Mouse (Mus musculus) C2C12 (cell line): ENCODE measurements around the gene Rrp15. TPM values are rescaled to one million over a fixed set of nuclear protein-coding genes. Genes with fewer than 3 reads are reported as not detected.

Source experiments
- H3K27me3 ChIP-seq: one replicate; pipeline ENCODE4 v1.6.1; 2011; ENCODE audit not compliant: control insufficient read depth, insufficient read depth, insufficient read length
- H3K36me3 ChIP-seq: one replicate; pipeline ENCODE4 v1.6.1; 2011; ENCODE audit not compliant: control insufficient read depth, insufficient read depth
- H3K4me3 ChIP-seq: one replicate; pipeline ENCODE4 v1.5.1; 2011; ENCODE audit warnings: mild to moderate bottlenecking, control low read depth; ENCODE audit not compliant: poor library complexity, insufficient read depth, severe bottlenecking
- H3K79me2 ChIP-seq: one replicate; pipeline ENCODE4 v1.6.1; 2011; ENCODE audit not compliant: control insufficient read depth, insufficient read depth
- H3K79me3 ChIP-seq: one replicate; pipeline ENCODE4 v1.6.1; 2011; ENCODE audit warnings: low read depth, control low read depth
- H3ac ChIP-seq: one replicate; pipeline ENCODE3; 2011; ENCODE audit warnings: low read depth; ENCODE audit not compliant: control insufficient read depth, insufficient read length
- CEBPB ChIP-seq: IDR thresholded peaks from one replicate; pipeline ENCODE4 v1.6.1; 2011; ENCODE audit warnings: low read depth, mild to moderate bottlenecking, control low read depth, moderate library complexity
- CTCF ChIP-seq: IDR thresholded peaks from one replicate; pipeline ENCODE4 v1.5.1; 2011; ENCODE audit not compliant: control insufficient read depth, insufficient read depth, insufficient read length
- FOSL1 ChIP-seq: IDR thresholded peaks from one replicate; pipeline ENCODE4 v1.8.0; 2011; ENCODE audit warnings: mild to moderate bottlenecking, low read length; ENCODE audit not compliant: poor library complexity, insufficient read depth, severe bottlenecking
- MAX ChIP-seq: IDR thresholded peaks from one replicate; pipeline ENCODE4 v1.6.1; 2011; ENCODE audit warnings: mild to moderate bottlenecking, control low read depth
- MYOD1 ChIP-seq: IDR thresholded peaks from one replicate; pipeline ENCODE4 v1.6.1; 2011; ENCODE audit warnings: low read depth; ENCODE audit not compliant: control insufficient read depth, insufficient read length
- MYOG ChIP-seq: IDR thresholded peaks from one replicate; pipeline ENCODE4 v1.6.1; 2011; ENCODE audit not compliant: control insufficient read depth, insufficient read length; ENCODE audit errors: extremely low read depth
- USF1 ChIP-seq: IDR thresholded peaks from one replicate; pipeline ENCODE4 v1.6.1; 2011; ENCODE audit warnings: low read depth, mild to moderate bottlenecking, control low read depth, moderate library complexity
- polyA plus RNA-seq: library from polyadenylated mRNA; unstranded; fragments of >200 nt; fragmentation: generic; extraction: Trizol; gene quantifications from one replicate; pipeline ENCODE4 v1.2.1, GENCODE M21; 2012; ENCODE audit warnings: missing spikeins

The Rrp15 gene
- polyA plus RNA-seq, 1 experiment = 31.0 TPM

DNA sequence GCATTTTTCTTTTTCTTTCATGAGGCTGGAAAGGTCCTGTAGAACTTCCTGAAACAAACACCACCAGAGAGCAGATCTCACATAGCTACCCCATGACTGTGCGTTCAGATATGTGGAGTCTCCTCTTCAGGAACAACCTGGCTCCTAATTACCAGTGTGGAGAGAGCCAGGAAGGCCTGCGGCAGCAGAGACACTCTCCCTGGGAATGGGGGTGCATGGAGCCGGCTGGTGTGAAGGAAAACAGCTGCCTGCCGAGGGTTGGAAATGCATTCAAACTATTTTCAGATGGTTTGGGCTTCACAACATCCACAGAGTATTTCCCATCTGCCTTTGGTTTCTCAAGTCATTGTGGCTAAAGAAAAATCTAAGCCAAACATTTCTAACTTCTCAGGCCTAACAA, 53.8 kb downstream of the Rrp15 start:
- H3K79me2 ChIP-seq = no peaks in the 10 kb centered on the region
- H3ac ChIP-seq = no peak overlapping the region
- no peaks in the 10 kb centered on the region for H3K27me3 ChIP-seq
- H3K4me3 ChIP-seq = no peak overlapping the region
- no peaks in the 10 kb centered on the region for H3K36me3 ChIP-seq
- H3K79me3 ChIP-seq = peaks cover 1% of the 10 kb centered on the region
- TF ChIP-seq MYOG (no peak), USF1 (no peak), CTCF (no peak), MAX (no peak), CEBPB (no peak), FOSL1 (no peak), MYOD1 (no peak)

DNA sequence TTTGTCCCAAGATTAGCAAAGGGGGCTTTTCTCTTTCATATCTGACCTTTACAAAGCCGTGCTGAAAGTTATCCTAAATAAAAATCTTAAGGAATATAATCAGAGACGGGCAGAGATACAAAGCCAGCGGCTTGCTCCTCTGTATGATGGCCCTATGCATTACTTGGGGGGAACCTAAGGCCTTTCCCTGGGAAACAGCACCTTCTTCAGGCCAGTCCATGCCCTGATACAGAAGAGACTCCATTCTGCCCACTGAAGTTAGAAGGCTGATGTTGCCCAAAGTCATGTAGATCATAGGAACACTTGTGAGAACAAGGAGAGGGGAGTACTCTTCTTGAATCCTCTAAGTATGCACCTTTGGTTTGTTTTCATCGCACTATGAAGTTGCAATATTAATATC, 56.8 kb downstream of the Rrp15 start:
- no peak for TF ChIP-seq USF1
- no peak for TF ChIP-seq CEBPB
- no peak for TF ChIP-seq FOSL1
- no peak for TF ChIP-seq MYOD1
- no peak for TF ChIP-seq MYOG
- no peak for TF ChIP-seq MAX
- Histone ChIP-seq H3ac (no peak overlapping the region), H3K4me3 (no peak overlapping the region), H3K27me3 (no peaks in the 10 kb centered on the region), H3K79me3 (peaks cover 1% of the 10 kb centered on the region), H3K79me2 (no peaks in the 10 kb centered on the region), H3K36me3 (no peaks in the 10 kb centered on the region)

DNA sequence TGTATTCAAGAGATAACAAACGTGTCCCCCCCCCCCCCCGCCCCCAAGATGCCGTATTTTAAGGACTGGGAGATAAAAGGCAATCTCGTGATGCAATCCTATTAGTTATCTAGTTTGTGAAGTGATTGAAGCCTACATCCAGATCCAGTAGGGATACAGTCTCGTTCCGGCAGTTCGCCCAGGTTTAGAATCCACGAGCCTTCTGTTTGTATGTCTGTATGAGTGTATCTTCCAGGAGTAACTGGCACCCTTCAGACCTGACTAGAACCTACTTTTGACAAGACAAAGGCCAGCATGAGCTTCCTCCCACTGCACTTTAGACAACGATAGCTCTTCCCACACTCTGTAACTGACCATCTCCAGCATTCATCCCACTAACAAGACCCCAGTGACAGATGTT, 57.5 kb downstream of the Rrp15 start:
- Histone ChIP-seq H3ac (no peak overlapping the region), H3K4me3 (no peak overlapping the region), H3K27me3 (no peaks in the 10 kb centered on the region), H3K79me3 (no peaks in the 10 kb centered on the region), H3K36me3 (no peaks in the 10 kb centered on the region), H3K79me2 (no peaks in the 10 kb centered on the region)
- TF ChIP-seq CTCF (no peak), MYOD1 (no peak), MYOG (no peak), FOSL1 (no peak), CEBPB (no peak), MAX (no peak)

DNA sequence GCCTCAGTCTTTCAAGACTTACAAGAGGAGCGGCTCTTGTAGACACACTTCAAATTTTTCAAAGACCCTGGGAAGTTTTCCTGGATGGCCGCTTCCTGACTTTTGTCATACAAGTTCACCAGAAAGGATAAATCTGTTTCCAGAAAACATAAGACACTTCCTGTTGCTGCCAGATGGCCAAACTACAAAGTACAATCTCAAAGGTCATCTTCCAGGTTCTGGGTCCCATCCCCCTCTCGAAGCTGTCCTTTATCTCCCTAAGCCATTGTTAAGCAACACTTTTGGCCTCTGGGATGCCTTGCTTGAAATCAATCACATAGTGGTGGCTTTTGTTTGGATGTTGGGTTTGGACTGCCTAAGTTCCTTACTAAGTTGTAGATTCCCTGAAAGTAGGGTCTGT, 65.1 kb downstream of the Rrp15 start:
- Histone ChIP-seq H3ac (no peak overlapping the region), H3K79me2 (no peaks in the 10 kb centered on the region), H3K36me3 (no peaks in the 10 kb centered on the region), H3K79me3 (no peaks in the 10 kb centered on the region), H3K27me3 (no peaks in the 10 kb centered on the region), H3K4me3 (no peak overlapping the region)
- TF ChIP-seq USF1 = no peak
- no peak for TF ChIP-seq CTCF
- TF ChIP-seq MAX = no peak
- no peak for TF ChIP-seq MYOD1
- no peak for TF ChIP-seq FOSL1

DNA sequence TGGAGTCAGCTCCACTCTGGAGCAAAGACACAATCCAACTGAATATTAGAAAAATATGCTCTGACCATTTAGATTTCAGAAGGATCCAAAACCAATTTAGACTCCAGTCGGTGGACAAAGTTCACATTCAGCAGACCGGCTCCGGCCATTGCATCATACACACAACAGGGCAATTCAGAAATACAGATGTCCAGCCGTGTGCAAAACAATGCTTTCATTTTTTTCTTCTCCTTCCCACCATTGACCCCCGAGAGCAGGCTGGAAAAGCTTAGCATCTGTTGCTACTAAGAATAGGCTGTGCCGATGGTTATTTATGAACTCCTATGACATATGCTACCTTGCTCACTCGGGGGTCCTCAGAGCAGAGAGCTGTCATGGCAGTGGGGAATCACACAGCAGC, 66.6 kb downstream of the Rrp15 start:
- no peak overlapping the region for H3K4me3 ChIP-seq
- no peaks in the 10 kb centered on the region for H3K79me2 ChIP-seq

DNA sequence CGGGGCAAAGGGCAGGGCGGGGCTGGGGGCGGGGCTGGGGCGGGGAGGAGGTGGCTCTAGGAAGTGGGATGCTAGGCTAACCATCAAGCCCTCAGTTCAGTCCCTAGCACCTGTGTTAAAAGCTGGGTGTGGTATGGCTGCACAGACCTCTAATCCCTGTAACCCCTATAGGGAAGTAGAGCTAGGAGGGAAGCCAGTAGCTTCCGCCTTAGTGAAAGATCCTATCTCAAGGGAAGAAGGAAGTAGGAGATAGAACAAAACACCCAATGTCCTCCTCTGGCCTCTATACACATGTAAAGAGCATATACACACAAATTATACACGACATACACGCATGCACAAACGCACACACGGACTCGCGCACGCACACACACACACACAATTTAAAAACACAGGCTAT, 71.5 kb downstream of the Rrp15 start:
- Histone ChIP-seq H3K79me2 (no peaks in the 10 kb centered on the region), H3ac (no peak overlapping the region), H3K36me3 (no peaks in the 10 kb centered on the region), H3K27me3 (no peaks in the 10 kb centered on the region), H3K79me3 (peaks cover 2% of the 10 kb centered on the region), H3K4me3 (no peak overlapping the region)
- no peak for TF ChIP-seq CEBPB
- no peak for TF ChIP-seq MAX

More for the DNA sequence above, 66.6 kb downstream of the Rrp15 start:
- Histone ChIP-seq H3ac (no peak overlapping the region), H3K36me3 (no peaks in the 10 kb centered on the region), H3K79me3 (no peaks in the 10 kb centered on the region), H3K27me3 (no peaks in the 10 kb centered on the region)
- TF ChIP-seq USF1 (no peak), CEBPB (no peak), MYOG (no peak), MAX (no peak), FOSL1 (no peak), CTCF (no peak), MYOD1 (no peak)

DNA sequence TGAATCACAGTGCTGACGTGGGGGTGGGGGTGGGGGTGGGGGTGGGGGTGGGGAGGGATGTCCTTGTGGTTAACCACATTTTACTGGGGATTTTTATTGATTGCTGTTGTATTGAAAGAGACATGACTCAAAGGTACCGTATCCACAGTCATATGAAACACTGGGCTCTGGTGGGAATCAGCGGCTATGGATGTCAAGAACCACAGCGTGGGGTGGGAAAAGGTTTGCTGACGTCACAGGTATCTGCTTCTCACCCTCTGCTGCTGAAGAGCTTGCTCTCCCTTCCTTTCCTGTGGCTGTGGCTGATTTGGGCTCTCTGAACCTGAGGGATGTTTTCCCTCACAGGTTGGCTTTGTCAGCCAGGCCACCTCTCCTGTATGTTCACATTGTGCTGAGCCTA, 73.0 kb downstream of the Rrp15 start:
- Histone ChIP-seq H3ac (no peak overlapping the region), H3K79me2 (no peaks in the 10 kb centered on the region), H3K4me3 (no peak overlapping the region), H3K79me3 (peaks cover 2% of the 10 kb centered on the region), H3K36me3 (no peaks in the 10 kb centered on the region), H3K27me3 (no peaks in the 10 kb centered on the region)
- no peak for TF ChIP-seq CTCF
- TF ChIP-seq MYOG = no peak
- no peak for TF ChIP-seq CEBPB
- no peak for TF ChIP-seq MAX
- TF ChIP-seq MYOD1 = no peak
- TF ChIP-seq FOSL1 = no peak
